Mouse (Mus musculus) layer of hippocampus, postnatal 14 days (tissue): ENCODE measurements at regions not wholly inside any gene's neighbourhood (a gene's known extent, or its start where the extent isn't known, plus 50 kb on each side); places are given as distances from the start of the nearest gene placed in this dataset.
A peak's percentile ranks its signal among the peaks of the same experiment; 100 is the strongest.

Experiments
- DNase-seq, 2 experiments: peaks; one replicate each; pipeline ENCODE4 v3.0.0; 2021 to 2022; ENCODE audit warnings: low spot score in 2 of 2, mixed read lengths in 1 of 2

- DNase-seq = no peak
Measured at GRCm38 (mm10) chr13:71653939-71654467, 309.5 kb downstream of the Irx1 start.

- no peak for DNase-seq
Measured at GRCm38 (mm10) chr13:71653212-71653938, 310.1 kb downstream of the Irx1 start.

GRCm38 (mm10) chr13:71649876-71650275 lies 313.6 kb downstream of the Irx1 start:
- DNase-seq = no peak

GRCm38 (mm10) chr13:71649031-71649430 lies 314.5 kb downstream of the Irx1 start:
- DNase-seq = no peak

- no peak for DNase-seq
Measured at GRCm38 (mm10) chr13:71631447-71631846, 332.1 kb downstream of the Irx1 start.

GRCm38 (mm10) chr13:71617198-71617597 lies 346.3 kb downstream of the Irx1 start:
- no peak for DNase-seq

GRCm38 (mm10) chr13:71612393-71613179 lies 350.9 kb downstream of the Irx1 start:
- no peak for DNase-seq

- no peak for DNase-seq
Measured at GRCm38 (mm10) chr13:71582486-71582885, 381.0 kb downstream of the Irx1 start.

- no peak for DNase-seq
Measured at GRCm38 (mm10) chr13:71565895-71566294, 397.6 kb downstream of the Irx1 start.

GRCm38 (mm10) chr13:71565388-71565787 lies 398.1 kb downstream of the Irx1 start:
- no peak for DNase-seq

- DNase-seq = peak; percentile 12 to 16
Measured at GRCm38 (mm10) chr13:71558477-71559215, 404.9 kb downstream of the Irx1 start.

- no peak for DNase-seq
Measured at GRCm38 (mm10) chr13:71555471-71555870, 408.1 kb downstream of the Irx1 start.

GRCm38 (mm10) chr13:71550109-71550508 lies 413.4 kb downstream of the Irx1 start:
- DNase-seq = no peak

- DNase-seq = no peak
Measured at GRCm38 (mm10) chr13:71549206-71549831, 414.2 kb downstream of the Irx1 start.

GRCm38 (mm10) chr13:71538226-71538625 lies 425.3 kb downstream of the Irx1 start:
- no peak for DNase-seq

GRCm38 (mm10) chr13:71532796-71533351 lies 430.6 kb downstream of the Irx1 start:
- DNase-seq = no peak

- no peak for DNase-seq
Measured at GRCm38 (mm10) chr13:71529397-71530122, 434.0 kb downstream of the Irx1 start.

GRCm38 (mm10) chr13:71517776-71518175 lies 445.7 kb downstream of the Irx1 start:
- DNase-seq = no peak

GRCm38 (mm10) chr13:71513204-71513603 lies 450.3 kb downstream of the Irx1 start:
- DNase-seq = no peak

GRCm38 (mm10) chr13:71507956-71508401 lies 455.5 kb downstream of the Irx1 start:
- DNase-seq = peak in 1 of 2 experiments; percentile 34
